Mouse (Mus musculus): ENCODE data around the gene Tmem19. TPM values are rescaled to one million over a fixed set of nuclear protein-coding genes. Genes with fewer than 3 reads are reported as not detected.
"Not testable (repeated sequence)": the region's sequence is repeated elsewhere in the genome, so short reads cannot be mapped to it uniquely, and the experiment has no call there.

The Tmem19 gene
- polyA plus RNA-seq, 2 experiments = 5.5 to 11.7 TPM

GRCm38 (mm10) chr10:115328514-115328913 lies 33.8 kb downstream of the Tmem19 start:
- Histone ChIP-seq H3K27me3 (ENCODE audit: control insufficient read depth, insufficient read depth, low read length) (no peaks in the 10 kb centered on the region), H3K4me2 (ENCODE audit: low read depth) (no peak overlapping the region), H3K4me3 (ENCODE audit: insufficient read depth in 1 of 2, low read depth in 2 of 2, low read length in 2 of 2) (no peak overlapping the region), H3K27ac (no peak overlapping the region), H3K9ac (replicated peaks) (no peak overlapping the region), H3K36me3 (replicated peaks; ENCODE audit: control insufficient read depth, insufficient read depth, low read depth) (no peaks in the 10 kb centered on the region), H3K4me1 (replicated peaks; ENCODE audit: control insufficient read depth in 2 of 2, insufficient read depth in 2 of 2, low read length in 1 of 2) (no peaks in the 10 kb centered on the region), H3K9me3 (ENCODE audit: control insufficient read depth, low read length) (no peaks in the 10 kb centered on the region)
- DNase-seq (ENCODE audit: low read depth in 3 of 3, low spot score in 3 of 3) (no peak), ATAC-seq (ENCODE audit: insufficient read depth) (no peak)
- WGBS (ENCODE audit: insufficient replicate concordance) = 44% methylated on average over 6 of the region's 6 CpGs
- TF ChIP-seq CTCF (IDR thresholded peaks at IDR 0.05; ENCODE audit: low read depth) (no peak), EP300 (IDR thresholded peaks at IDR 0.05; ENCODE audit: low read depth) (no peak)

GRCm38 (mm10) chr10:115323295-115323694 lies 39.0 kb downstream of the Tmem19 start:
- H3K27me3 ChIP-seq (ENCODE audit: control insufficient read depth, insufficient read depth, low read length) = no peaks in the 10 kb centered on the region; the same call in 1 of the 2 replicates
- H3K4me2 ChIP-seq (ENCODE audit: low read depth) = no peak overlapping the region
- no peaks in the 10 kb centered on the region for H3K9me3 ChIP-seq (ENCODE audit: control insufficient read depth, low read length)
- ATAC-seq (ENCODE audit: insufficient read depth) (no peak), DNase-seq (ENCODE audit: low read depth in 3 of 3, low spot score in 3 of 3) (peak; percentile 42 to 52 (median 43))
- H3K36me3 ChIP-seq (replicated peaks; ENCODE audit: control insufficient read depth, insufficient read depth, low read depth) = no peaks in the 10 kb centered on the region
- H3K4me3 ChIP-seq (ENCODE audit: insufficient read depth in 1 of 2, low read depth in 2 of 2, low read length in 2 of 2) = no peak overlapping the region
- no peaks in the 10 kb centered on the region for H3K4me1 ChIP-seq (replicated peaks; ENCODE audit: control insufficient read depth in 2 of 2, insufficient read depth in 2 of 2, low read length in 1 of 2)
- no peak overlapping the region for H3K9ac ChIP-seq (replicated peaks)
- TF ChIP-seq EP300 (IDR thresholded peaks at IDR 0.05; ENCODE audit: low read depth) (no peak), CTCF (IDR thresholded peaks at IDR 0.05; ENCODE audit: low read depth) (peak; percentile 78)
- no peak overlapping the region for H3K27ac ChIP-seq
- WGBS (ENCODE audit: insufficient replicate concordance) = 7% methylated on average over 6 of the region's 6 CpGs

- Histone ChIP-seq H3K4me3 (ENCODE audit: insufficient read depth in 1 of 2, low read depth in 2 of 2, low read length in 2 of 2) (no peak overlapping the region), H3K36me3 (replicated peaks; ENCODE audit: control insufficient read depth, insufficient read depth, low read depth) (no peaks in the 10 kb centered on the region), H3K9me3 (ENCODE audit: control insufficient read depth, low read length) (no peaks in the 10 kb centered on the region), H3K27me3 (ENCODE audit: control insufficient read depth, insufficient read depth, low read length) (no peaks in the 10 kb centered on the region; the same call in 1 of the 2 replicates), H3K4me2 (ENCODE audit: low read depth) (no peak overlapping the region), H3K27ac (no peak overlapping the region), H3K9ac (replicated peaks) (no peak overlapping the region), H3K4me1 (replicated peaks; ENCODE audit: control insufficient read depth in 2 of 2, insufficient read depth in 2 of 2, low read length in 1 of 2) (peaks cover 0 to 1% of the 10 kb centered on the region in 2 experiments; a peak in 3 of 4 replicates)
- ATAC-seq (ENCODE audit: insufficient read depth) (no peak), DNase-seq (ENCODE audit: low read depth in 3 of 3, low spot score in 3 of 3) (no peak)
- 38% methylated on average over 5 of the region's 5 CpGs for WGBS (ENCODE audit: insufficient replicate concordance)
- TF ChIP-seq CTCF (IDR thresholded peaks at IDR 0.05; ENCODE audit: low read depth) (no peak), EP300 (IDR thresholded peaks at IDR 0.05; ENCODE audit: low read depth) (no peak)
These were observed 40.8 kb downstream of the Tmem19 start for GRCm38 (mm10) chr10:115321317-115322035.

GRCm38 (mm10) chr10:115318388-115318787 lies 43.9 kb downstream of the Tmem19 start:
- not testable (repeated sequence) for DNase-seq (ENCODE audit: low read depth in 3 of 3, low spot score in 3 of 3); H3K9ac ChIP-seq (replicated peaks); H3K9me3 ChIP-seq (ENCODE audit: control insufficient read depth, low read length); H3K27me3 ChIP-seq (ENCODE audit: control insufficient read depth, insufficient read depth, low read length); H3K27ac ChIP-seq; ATAC-seq (ENCODE audit: insufficient read depth); H3K4me3 ChIP-seq (ENCODE audit: insufficient read depth in 1 of 2, low read depth in 2 of 2, low read length in 2 of 2); H3K36me3 ChIP-seq (replicated peaks; ENCODE audit: control insufficient read depth, insufficient read depth, low read depth); H3K4me2 ChIP-seq (ENCODE audit: low read depth)
- WGBS (ENCODE audit: insufficient replicate concordance) = 44% methylated on average over 3 of the region's 3 CpGs
- H3K4me1 ChIP-seq (replicated peaks; ENCODE audit: control insufficient read depth in 2 of 2, insufficient read depth in 2 of 2, low read length in 1 of 2) = peaks cover 7 to 13% of the 10 kb centered on the region in 2 experiments

- Histone ChIP-seq H3K4me1 (replicated peaks; ENCODE audit: control insufficient read depth in 2 of 2, insufficient read depth in 2 of 2, low read length in 1 of 2) (peaks cover 13 to 21% of the 10 kb centered on the region in 2 experiments), H3K27me3 (ENCODE audit: control insufficient read depth, insufficient read depth, low read length) (no peaks in the 10 kb centered on the region), H3K4me2 (ENCODE audit: low read depth) (peak overlapping the region; percentile 86), H3K9ac (replicated peaks) (peak overlapping the region; percentile 88), H3K36me3 (replicated peaks; ENCODE audit: control insufficient read depth, insufficient read depth, low read depth) (no peaks in the 10 kb centered on the region), H3K4me3 (ENCODE audit: insufficient read depth in 1 of 2, low read depth in 2 of 2, low read length in 2 of 2) (peak overlapping the region; percentile 24 to 77; a peak in 3 of 4 replicates), H3K27ac (peak overlapping the region; percentile 53; the same call in 1 of the 2 replicates), H3K9me3 (ENCODE audit: control insufficient read depth, low read length) (no peaks in the 10 kb centered on the region)
- TF ChIP-seq EP300 (IDR thresholded peaks at IDR 0.05; ENCODE audit: low read depth) (no peak), CTCF (IDR thresholded peaks at IDR 0.05; ENCODE audit: low read depth) (no peak)
- WGBS (ENCODE audit: insufficient replicate concordance) = 33% methylated on average over 11 of the region's 11 CpGs
- peak in 1 of 3 experiments; percentile 20 for DNase-seq (ENCODE audit: low read depth in 3 of 3, low spot score in 3 of 3)
- ATAC-seq (ENCODE audit: insufficient read depth) = no peak
These were observed 46.0 kb downstream of the Tmem19 start for GRCm38 (mm10) chr10:115316313-115316712.

Data from liver, embryonic 14.5 days (tissue).